Mouse (Mus musculus): ENCODE data around the gene Bptf. TPM values are rescaled to one million over a fixed set of nuclear protein-coding genes. Genes with fewer than 3 reads are reported as not detected.

The Bptf gene
- total RNA-seq, 1 experiment: 86.4 TPM

DNA sequence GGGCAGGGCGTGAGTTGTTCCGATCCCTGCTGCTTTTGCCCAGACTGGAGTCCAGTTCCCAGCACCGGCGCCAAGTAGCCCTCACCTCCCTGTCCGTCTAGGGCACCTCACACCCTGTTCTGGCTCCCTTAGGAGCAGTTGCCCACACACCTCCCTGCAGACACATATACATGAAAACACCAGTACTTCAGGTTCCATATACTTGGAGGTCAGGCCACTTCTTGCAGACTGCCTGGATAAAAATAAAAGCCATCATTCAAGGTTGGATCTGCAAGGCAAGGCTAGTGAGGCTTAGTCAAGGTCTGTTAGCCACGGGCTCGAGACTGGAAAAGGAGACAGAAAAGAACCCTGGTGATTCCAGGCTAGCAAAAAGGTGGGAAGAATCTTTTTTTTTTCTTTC, 100.3 kb downstream of the Bptf start:
- DNase-seq (ENCODE audit: low read depth, low spot score): no peak
- H3K4me3 ChIP-seq (ENCODE audit: insufficient read depth in 1 of 2, low read depth in 1 of 2, low read length in 2 of 2, poor library complexity in 1 of 2, severe bottlenecking in 1 of 2): no peak overlapping the region

DNA sequence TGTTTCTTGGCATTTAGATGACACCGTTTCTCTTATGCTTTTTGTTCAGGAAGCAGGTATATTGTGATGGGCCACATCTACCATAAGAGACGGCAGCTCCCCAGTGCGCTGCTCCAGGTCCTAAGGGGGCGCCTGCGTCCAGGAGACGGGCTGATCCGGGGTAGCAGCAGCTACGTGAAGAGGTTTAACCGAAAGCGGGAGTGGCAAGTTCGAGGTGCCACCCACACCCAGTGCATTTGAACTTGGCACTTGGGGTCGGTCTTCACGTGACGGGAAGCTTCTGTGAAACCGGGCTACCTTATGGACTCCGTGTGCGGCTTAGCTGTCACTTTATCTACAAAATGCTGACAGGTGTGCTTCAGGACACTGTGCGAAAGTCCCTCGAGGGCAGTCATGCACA, 102.4 kb downstream of the Bptf start:
- in situ Hi-C loops (cut with MboI; ENCODE audit: low sequenced_read_pairs in 2 of 2, unreplicated experiment in 2 of 2): no loop called here

More for the DNA sequence above, 100.3 kb downstream of the Bptf start:
- TF ChIP-seq CHD2 (IDR thresholded peaks at IDR 0.05; ENCODE audit: low read depth, low read length): no peak
- no peak for TF ChIP-seq ZNF384 (IDR thresholded peaks at IDR 0.05; ENCODE audit: low read depth, low read length)
- no peak for TF ChIP-seq ZC3H11A (IDR thresholded peaks at IDR 0.05; ENCODE audit: borderline replicate concordance, low read depth, low read length)
- no peak for TF ChIP-seq HCFC1 (IDR thresholded peaks at IDR 0.05; ENCODE audit: borderline replicate concordance, insufficient read depth, low read length)
- TF ChIP-seq MAFK (IDR thresholded peaks at IDR 0.05; ENCODE audit: insufficient read depth, low read depth, low read length): no peak
- Histone ChIP-seq H3K27ac (ENCODE audit: insufficient read depth, low read depth, low read length, poor library complexity, severe bottlenecking) (no peak overlapping the region), H3K9me3 (ENCODE audit: control insufficient read depth, insufficient read depth, low read depth, low read length) (no peaks in the 10 kb centered on the region), H3K4me1 (ENCODE audit: control insufficient read depth in 2 of 2, insufficient read depth in 2 of 2, low read length in 2 of 2, poor library complexity in 1 of 2) (peaks cover 14 to 15% of the 10 kb centered on the region in 2 experiments), H3K9ac (ENCODE audit: insufficient read depth, low read depth, low read length, poor library complexity, severe bottlenecking) (no peak overlapping the region), H3K36me3 (ENCODE audit: control insufficient read depth, insufficient read depth, low read length, poor library complexity, severe bottlenecking) (no peaks in the 10 kb centered on the region; the same call in 1 of the 2 replicates)
- in situ Hi-C loops (cut with MboI; ENCODE audit: low sequenced_read_pairs in 2 of 2, unreplicated experiment in 2 of 2): no loop called here

DNA sequence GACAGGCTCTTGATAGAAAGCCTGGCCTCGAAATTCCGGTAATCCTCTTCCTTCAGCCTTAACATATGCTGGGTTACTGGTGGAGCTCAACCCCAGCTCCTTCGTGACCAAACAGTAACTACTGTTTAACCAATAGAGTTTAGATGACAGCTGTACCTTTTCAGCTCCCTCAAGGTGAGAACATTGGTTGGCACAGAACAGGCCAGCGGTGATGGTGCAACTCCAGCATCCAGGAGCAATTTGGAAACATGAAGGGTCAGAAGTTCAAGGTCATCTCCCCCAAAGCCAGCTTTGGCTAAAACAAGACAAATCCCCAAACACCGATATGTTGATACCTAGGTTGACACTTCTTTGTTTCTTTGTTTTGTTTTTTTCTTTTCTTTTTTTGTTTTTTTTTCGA, 103.2 kb downstream of the Bptf start:
- H3K9ac ChIP-seq (ENCODE audit: insufficient read depth, low read depth, low read length, poor library complexity, severe bottlenecking): peak overlapping the region; percentile 69; the same call in 1 of the 2 replicates
- H3K36me3 ChIP-seq (ENCODE audit: control insufficient read depth, insufficient read depth, low read length, poor library complexity, severe bottlenecking): no peaks in the 10 kb centered on the region
- no peak overlapping the region for H3K27ac ChIP-seq (ENCODE audit: insufficient read depth, low read depth, low read length, poor library complexity, severe bottlenecking)
- no peaks in the 10 kb centered on the region for H3K9me3 ChIP-seq (ENCODE audit: control insufficient read depth, insufficient read depth, low read depth, low read length)
- peak overlapping the region; percentile 83 to 85 for H3K4me3 ChIP-seq (ENCODE audit: insufficient read depth in 1 of 2, low read depth in 1 of 2, low read length in 2 of 2, poor library complexity in 1 of 2, severe bottlenecking in 1 of 2)
- peaks cover 18 to 24% of the 10 kb centered on the region in 2 experiments for H3K4me1 ChIP-seq (ENCODE audit: control insufficient read depth in 2 of 2, insufficient read depth in 2 of 2, low read length in 2 of 2, poor library complexity in 1 of 2)
- in situ Hi-C loops (cut with MboI; ENCODE audit: low sequenced_read_pairs in 2 of 2, unreplicated experiment in 2 of 2): no loop called here
- no peak for TF ChIP-seq ZNF384 (IDR thresholded peaks at IDR 0.05; ENCODE audit: low read depth, low read length)
- no peak for TF ChIP-seq CHD2 (IDR thresholded peaks at IDR 0.05; ENCODE audit: low read depth, low read length)
- TF ChIP-seq HCFC1 (IDR thresholded peaks at IDR 0.05; ENCODE audit: borderline replicate concordance, insufficient read depth, low read length): no peak
- no peak for TF ChIP-seq ZC3H11A (IDR thresholded peaks at IDR 0.05; ENCODE audit: borderline replicate concordance, low read depth, low read length)
- no peak for TF ChIP-seq MAFK (IDR thresholded peaks at IDR 0.05; ENCODE audit: insufficient read depth, low read depth, low read length)
- no peak for DNase-seq (ENCODE audit: low read depth, low spot score)

More for the DNA sequence above, 102.4 kb downstream of the Bptf start:
- H3K9ac ChIP-seq (ENCODE audit: insufficient read depth, low read depth, low read length, poor library complexity, severe bottlenecking): no peak overlapping the region
- no peak for DNase-seq (ENCODE audit: low read depth, low spot score)
- TF ChIP-seq ZNF384 (IDR thresholded peaks at IDR 0.05; ENCODE audit: low read depth, low read length) (no peak), CHD2 (IDR thresholded peaks at IDR 0.05; ENCODE audit: low read depth, low read length) (no peak), HCFC1 (IDR thresholded peaks at IDR 0.05; ENCODE audit: borderline replicate concordance, insufficient read depth, low read length) (no peak), MAFK (IDR thresholded peaks at IDR 0.05; ENCODE audit: insufficient read depth, low read depth, low read length) (no peak), ZC3H11A (IDR thresholded peaks at IDR 0.05; ENCODE audit: borderline replicate concordance, low read depth, low read length) (no peak)
- H3K4me1 ChIP-seq (ENCODE audit: control insufficient read depth in 2 of 2, insufficient read depth in 2 of 2, low read length in 2 of 2, poor library complexity in 1 of 2): peaks cover 18 to 24% of the 10 kb centered on the region in 2 experiments
- H3K36me3 ChIP-seq (ENCODE audit: control insufficient read depth, insufficient read depth, low read length, poor library complexity, severe bottlenecking): no peaks in the 10 kb centered on the region
- no peak overlapping the region for H3K27ac ChIP-seq (ENCODE audit: insufficient read depth, low read depth, low read length, poor library complexity, severe bottlenecking)
- no peak overlapping the region for H3K4me3 ChIP-seq (ENCODE audit: insufficient read depth in 1 of 2, low read depth in 1 of 2, low read length in 2 of 2, poor library complexity in 1 of 2, severe bottlenecking in 1 of 2)
- H3K9me3 ChIP-seq (ENCODE audit: control insufficient read depth, insufficient read depth, low read depth, low read length): no peaks in the 10 kb centered on the region

DNA sequence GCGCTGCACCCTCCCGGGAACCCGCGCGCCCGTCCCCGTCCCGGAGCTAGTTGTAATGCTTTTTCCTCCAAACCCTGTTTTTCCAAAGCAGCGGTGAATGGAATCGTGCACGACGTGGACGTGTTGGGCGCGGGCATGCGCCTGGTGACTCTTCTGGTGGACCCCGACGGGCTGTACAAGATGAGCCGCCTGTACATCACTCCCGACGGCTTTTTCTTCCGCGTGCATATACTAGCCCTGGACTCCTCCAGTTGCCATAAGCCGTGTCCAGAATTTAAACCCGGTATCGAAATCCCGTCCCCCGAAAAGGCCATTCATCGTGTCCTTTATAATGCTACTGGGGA, 103.7 kb downstream of the Bptf start:
- Histone ChIP-seq H3K36me3 (ENCODE audit: control insufficient read depth, insufficient read depth, low read length, poor library complexity, severe bottlenecking) (no peaks in the 10 kb centered on the region), H3K9ac (ENCODE audit: insufficient read depth, low read depth, low read length, poor library complexity, severe bottlenecking) (peak overlapping the region; percentile 69), H3K9me3 (ENCODE audit: control insufficient read depth, insufficient read depth, low read depth, low read length) (no peaks in the 10 kb centered on the region), H3K27ac (ENCODE audit: insufficient read depth, low read depth, low read length, poor library complexity, severe bottlenecking) (no peak overlapping the region), H3K4me1 (ENCODE audit: control insufficient read depth in 2 of 2, insufficient read depth in 2 of 2, low read length in 2 of 2, poor library complexity in 1 of 2) (peaks cover 18 to 24% of the 10 kb centered on the region in 2 experiments), H3K4me3 (ENCODE audit: insufficient read depth in 1 of 2, low read depth in 1 of 2, low read length in 2 of 2, poor library complexity in 1 of 2, severe bottlenecking in 1 of 2) (peak overlapping the region; percentile 83 to 85)
- TF ChIP-seq CHD2 (IDR thresholded peaks at IDR 0.05; ENCODE audit: low read depth, low read length): no peak
- TF ChIP-seq ZC3H11A (IDR thresholded peaks at IDR 0.05; ENCODE audit: borderline replicate concordance, low read depth, low read length): no peak
- TF ChIP-seq ZNF384 (IDR thresholded peaks at IDR 0.05; ENCODE audit: low read depth, low read length): no peak
- no peak for TF ChIP-seq HCFC1 (IDR thresholded peaks at IDR 0.05; ENCODE audit: borderline replicate concordance, insufficient read depth, low read length)
- no peak for TF ChIP-seq MAFK (IDR thresholded peaks at IDR 0.05; ENCODE audit: insufficient read depth, low read depth, low read length)
- DNase-seq (ENCODE audit: low read depth, low spot score): no peak
- in situ Hi-C loops (cut with MboI; ENCODE audit: low sequenced_read_pairs in 2 of 2, unreplicated experiment in 2 of 2): no loop called here

All from ES-E14 (cell line).